Mouse (Mus musculus) kidney, embryonic 16.5 days (tissue): Measurements from ENCODE around the gene Dst. TPM values are rescaled to one million over a fixed set of nuclear protein-coding genes. Genes with fewer than 3 reads are reported as not detected.
A peak's percentile ranks its signal among the peaks of the same experiment; 100 is the strongest.

Experiments
- ATAC-seq: fragments of 200-750 bp; cut with Nextera tagmentation; 2 replicates; pipeline ENCODE4 v1.8.0; 2017; ENCODE audit warnings: moderate TSS enrichment; ENCODE audit not compliant: low FRiP score, low TSS enrichment
- H3K27ac ChIP-seq: fragments of 300-500 bp; sonication (generic); 2 replicates; pipeline ENCODE4 v1.5.1; 2014; ENCODE audit warnings: low read length
- H3K27me3 ChIP-seq: fragments of 300-500 bp; sonication (generic); 2 replicates; pipeline ENCODE4 v1.6.1; 2014; ENCODE audit warnings: low read length, control low read depth, mixed read lengths; ENCODE audit not compliant: insufficient read depth
- H3K36me3 ChIP-seq: fragments of 300-500 bp; sonication (generic); 2 replicates; pipeline ENCODE4 v1.6.1; 2014; ENCODE audit warnings: low read length, control low read depth, mixed read lengths; ENCODE audit not compliant: insufficient read depth
- H3K4me1 ChIP-seq: fragments of 300-500 bp; sonication (generic); 2 replicates; pipeline ENCODE4 v1.6.1; 2014; ENCODE audit warnings: low read length, control low read depth, mixed read lengths; ENCODE audit not compliant: insufficient read depth
- H3K4me2 ChIP-seq: fragments of 300-500 bp; sonication (generic); replicated peaks from 2 replicates; pipeline ENCODE4 v1.6.1; 2014; ENCODE audit warnings: low read depth, low read length
- H3K4me3 ChIP-seq: fragments of 300-500 bp; sonication (generic); 2 replicates; pipeline ENCODE4 v1.5.1; 2014; ENCODE audit warnings: mild to moderate bottlenecking, low read length
- H3K9ac ChIP-seq: fragments of 300-500 bp; sonication (generic); replicated peaks from 2 replicates; pipeline ENCODE4 v1.6.1; 2014; ENCODE audit warnings: low read length
- H3K9me3 ChIP-seq: fragments of 300-500 bp; sonication (generic); 2 replicates; pipeline ENCODE4 v1.6.1; 2016; ENCODE audit warnings: low read length, control low read depth
- WGBS: fragments of 180-500 bp; shearing (Covaris S2); extraction: QIAGEN DNeasy Blood & Tissue Kit; methylation state at CpG from one replicate; pipeline ENCODE4 v1.1.7; 2014; 5-methylcytosine and 5-hydroxymethylcytosine counted together
- polyA plus RNA-seq: library from polyadenylated mRNA; unstranded; fragments of >200 nt; fragmentation: Nextera tagmentation; extraction: Ambion mirVana; gene quantifications from 2 replicates; pipeline ENCODE4 v1.2.1, GENCODE M21; 2015

Dst gene
- polyA plus RNA-seq, 1 experiment from 2014 or later: 23.4 TPM

DNA sequence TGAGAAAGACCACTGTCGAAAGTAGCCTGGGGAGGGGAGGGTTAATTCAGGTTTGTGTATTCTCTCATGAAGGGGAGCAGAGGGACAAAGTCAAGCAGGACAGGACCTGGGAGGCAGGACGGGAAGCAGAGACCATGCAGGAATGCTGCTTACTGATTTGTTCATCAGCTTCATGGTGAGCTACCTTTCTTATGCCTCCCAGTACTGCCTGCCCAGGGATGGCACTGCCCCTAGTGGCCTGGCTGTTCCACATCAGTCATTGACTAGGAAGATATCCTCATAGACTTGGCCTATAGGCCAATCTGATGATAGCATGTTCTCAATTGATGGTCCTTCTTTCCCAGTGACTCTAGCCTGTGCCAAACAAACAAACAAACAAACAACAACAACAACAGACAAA is 35.9 kb downstream of the Dst start:
- WGBS: 87% methylated on average over 2 of the region's 2 CpGs
- H3K9ac ChIP-seq: no peak overlapping the region
- no peaks in the 10 kb centered on the region for H3K4me1 ChIP-seq
- H3K36me3 ChIP-seq: no peaks in the 10 kb centered on the region
- no peak overlapping the region for H3K4me3 ChIP-seq
- H3K9me3 ChIP-seq: no peaks in the 10 kb centered on the region
- ATAC-seq: no peak
- no peak overlapping the region for H3K27ac ChIP-seq
- H3K27me3 ChIP-seq: no peaks in the 10 kb centered on the region
- no peak overlapping the region for H3K4me2 ChIP-seq

DNA sequence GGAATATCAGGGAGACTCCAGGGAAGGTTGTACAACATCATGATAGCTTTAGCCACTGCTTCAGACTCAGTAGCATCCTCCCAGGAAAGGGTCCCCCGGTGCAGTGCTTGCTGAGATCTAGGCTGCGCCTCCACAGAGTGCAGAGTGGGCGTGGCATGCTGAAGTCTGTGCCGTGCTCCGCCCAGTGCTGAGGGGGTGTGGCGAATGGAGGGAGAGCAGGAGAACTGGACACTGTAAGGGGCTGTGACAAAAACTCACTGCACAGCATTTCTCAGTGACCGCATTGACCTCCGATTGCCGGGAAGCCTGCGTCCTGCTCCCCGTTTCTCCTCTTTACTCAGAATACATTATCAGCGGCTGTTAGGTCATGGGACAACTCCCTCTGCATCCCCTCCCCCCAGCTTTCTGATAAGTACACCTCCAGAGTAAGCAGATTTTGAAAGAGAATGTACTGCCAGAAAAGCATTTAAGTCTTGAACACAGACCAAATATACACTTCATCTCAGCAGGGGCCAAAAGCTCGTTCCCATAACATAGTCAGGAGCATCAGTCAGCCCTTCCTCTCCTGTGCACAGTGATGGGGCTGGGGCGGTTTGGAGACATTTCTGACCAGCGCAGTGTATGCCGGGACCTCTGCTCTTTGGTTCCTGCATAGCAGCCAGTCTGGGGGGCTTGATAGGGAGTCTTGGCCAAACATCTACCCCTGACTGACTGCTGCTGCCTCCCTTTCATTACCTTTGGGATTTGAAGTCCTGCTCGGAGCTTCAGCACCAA is 37.1 kb downstream of the Dst start:
- Histone ChIP-seq H3K36me3 (no peaks in the 10 kb centered on the region), H3K4me3 (no peak overlapping the region), H3K27ac (no peak overlapping the region), H3K4me2 (no peak overlapping the region), H3K9ac (no peak overlapping the region), H3K27me3 (no peaks in the 10 kb centered on the region), H3K4me1 (no peaks in the 10 kb centered on the region), H3K9me3 (no peaks in the 10 kb centered on the region)
- ATAC-seq: peak; percentile 86
- WGBS: 60% methylated on average over 17 of the region's 17 CpGs

DNA sequence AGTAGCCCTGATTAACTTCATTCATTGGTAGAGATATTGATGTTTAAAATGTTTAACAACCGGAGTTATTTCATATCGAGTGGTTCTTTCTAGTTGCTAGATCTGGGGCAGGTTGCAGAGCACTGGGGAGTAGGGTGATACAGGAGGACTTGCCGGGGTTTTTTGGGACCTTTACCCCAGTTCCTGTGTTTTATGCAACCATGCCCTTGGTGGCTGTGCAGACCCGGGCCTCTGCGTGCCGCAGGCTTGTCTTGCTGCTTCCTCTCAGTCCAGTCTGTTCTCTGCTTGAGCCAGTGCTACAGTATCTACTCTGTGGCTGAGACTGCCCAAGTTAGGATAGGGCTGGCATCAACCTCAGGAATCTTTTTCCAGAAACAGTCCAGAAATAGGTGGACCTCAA is 37.7 kb downstream of the Dst start:
- no peak overlapping the region for H3K27ac ChIP-seq
- no peaks in the 10 kb centered on the region for H3K36me3 ChIP-seq
- H3K4me1 ChIP-seq: no peaks in the 10 kb centered on the region
- ATAC-seq: no peak
- no peak overlapping the region for H3K4me3 ChIP-seq
- H3K27me3 ChIP-seq: no peaks in the 10 kb centered on the region
- WGBS: 88% methylated on average over 6 of the region's 6 CpGs
- H3K4me2 ChIP-seq: no peak overlapping the region
- no peaks in the 10 kb centered on the region for H3K9me3 ChIP-seq
- no peak overlapping the region for H3K9ac ChIP-seq

- Histone ChIP-seq H3K27me3 (no peaks in the 10 kb centered on the region), H3K4me1 (no peaks in the 10 kb centered on the region), H3K9ac (no peak overlapping the region), H3K4me3 (no peak overlapping the region), H3K4me2 (no peak overlapping the region), H3K9me3 (no peaks in the 10 kb centered on the region), H3K36me3 (no peaks in the 10 kb centered on the region), H3K27ac (no peak overlapping the region)
- 61% methylated on average over 12 of the region's 12 CpGs for WGBS
- ATAC-seq: no peak
These were observed 38.8 kb downstream of the Dst start for GRCm38 (mm10) chr1:33946601-33947395.

DNA sequence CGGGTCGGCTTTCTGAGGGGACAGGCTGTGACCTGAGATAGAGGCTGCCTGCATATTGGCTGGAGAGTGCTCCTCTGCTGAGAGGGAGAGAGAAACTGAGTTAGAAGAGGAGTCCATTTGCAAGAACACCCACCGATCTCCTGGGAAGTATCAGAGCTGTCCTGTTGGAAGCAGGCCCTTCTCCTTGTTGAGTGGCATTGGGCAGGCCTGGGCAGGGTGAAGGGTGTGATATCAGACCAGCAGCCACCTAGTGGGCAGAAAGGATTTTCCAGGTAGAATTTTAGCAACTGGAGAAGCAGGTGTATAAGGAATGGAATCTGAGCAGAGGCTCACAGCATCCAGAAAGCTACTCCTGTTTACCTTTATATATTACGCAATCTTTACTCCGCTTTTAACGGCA is 39.8 kb downstream of the Dst start:
- Histone ChIP-seq H3K9ac (no peak overlapping the region), H3K36me3 (no peaks in the 10 kb centered on the region), H3K27ac (no peak overlapping the region), H3K4me3 (no peak overlapping the region), H3K4me1 (no peaks in the 10 kb centered on the region), H3K27me3 (no peaks in the 10 kb centered on the region), H3K4me2 (no peak overlapping the region), H3K9me3 (no peaks in the 10 kb centered on the region)
- ATAC-seq: no peak
- WGBS: 89% methylated on average over 6 of the region's 6 CpGs

DNA sequence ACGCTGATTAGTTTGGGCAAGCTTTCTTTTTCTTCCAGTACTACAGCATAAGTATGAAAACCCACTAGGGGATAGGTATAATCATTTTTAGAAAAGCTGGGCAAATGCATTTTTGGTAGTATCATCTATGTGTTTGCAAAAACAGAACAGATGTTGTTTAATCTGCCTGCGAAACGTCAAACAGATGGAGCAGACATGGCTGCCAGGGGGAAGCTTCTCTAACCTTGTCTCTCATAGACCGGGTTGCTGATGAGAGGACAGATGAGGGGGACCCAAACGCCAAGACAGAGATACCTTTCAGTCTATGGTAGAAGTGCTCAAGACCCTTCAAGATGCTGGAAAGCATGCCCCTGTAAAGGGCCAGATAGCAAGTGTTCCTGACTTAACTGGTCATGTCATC is 40.5 kb downstream of the Dst start:
- no peak overlapping the region for H3K4me3 ChIP-seq
- no peak overlapping the region for H3K9ac ChIP-seq
- H3K27me3 ChIP-seq: no peaks in the 10 kb centered on the region
- no peaks in the 10 kb centered on the region for H3K36me3 ChIP-seq
- H3K4me2 ChIP-seq: no peak overlapping the region
- ATAC-seq: no peak
- no peak overlapping the region for H3K27ac ChIP-seq
- WGBS: 87% methylated on average over 5 of the region's 5 CpGs
- no peaks in the 10 kb centered on the region for H3K4me1 ChIP-seq
- no peaks in the 10 kb centered on the region for H3K9me3 ChIP-seq

DNA sequence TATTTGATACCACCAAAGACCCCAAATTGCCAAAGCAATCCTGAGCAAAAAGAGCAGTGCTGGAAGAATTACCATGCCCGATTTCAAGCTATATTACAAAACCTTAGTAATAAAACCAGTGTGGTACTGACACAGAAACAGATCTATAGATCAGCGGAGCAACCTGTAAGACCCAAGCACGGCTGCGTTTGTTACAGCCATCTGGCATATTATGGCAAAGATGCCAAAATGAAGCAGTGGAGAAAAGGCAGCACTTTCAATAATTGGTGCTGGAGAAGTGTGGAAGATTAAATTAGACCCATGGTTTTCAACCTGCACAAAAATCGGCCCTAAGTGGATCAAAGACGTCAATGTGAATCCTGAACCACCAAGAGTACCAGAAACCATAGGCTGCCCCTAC is 47.6 kb downstream of the Dst start:
- Histone ChIP-seq H3K9me3 (no peaks in the 10 kb centered on the region), H3K4me3 (no peak overlapping the region), H3K27ac (no peak overlapping the region), H3K36me3 (no peaks in the 10 kb centered on the region), H3K9ac (no peak overlapping the region), H3K27me3 (no peaks in the 10 kb centered on the region), H3K4me1 (no peaks in the 10 kb centered on the region), H3K4me2 (no peak overlapping the region)
- WGBS: 92% methylated on average over 6 of the region's 6 CpGs
- ATAC-seq: no peak

- no peak overlapping the region for H3K9ac ChIP-seq
- no peaks in the 10 kb centered on the region for H3K36me3 ChIP-seq
- H3K4me3 ChIP-seq: no peak overlapping the region
- no peaks in the 10 kb centered on the region for H3K9me3 ChIP-seq
- no peaks in the 10 kb centered on the region for H3K27me3 ChIP-seq
- H3K4me1 ChIP-seq: no peaks in the 10 kb centered on the region
- no peak overlapping the region for H3K27ac ChIP-seq
- ATAC-seq: no peak
- H3K4me2 ChIP-seq: no peak overlapping the region
- 63% methylated on average over 8 of the region's 8 CpGs for WGBS
These were observed 52.4 kb downstream of the Dst start for GRCm38 (mm10) chr1:33960439-33960838.

DNA sequence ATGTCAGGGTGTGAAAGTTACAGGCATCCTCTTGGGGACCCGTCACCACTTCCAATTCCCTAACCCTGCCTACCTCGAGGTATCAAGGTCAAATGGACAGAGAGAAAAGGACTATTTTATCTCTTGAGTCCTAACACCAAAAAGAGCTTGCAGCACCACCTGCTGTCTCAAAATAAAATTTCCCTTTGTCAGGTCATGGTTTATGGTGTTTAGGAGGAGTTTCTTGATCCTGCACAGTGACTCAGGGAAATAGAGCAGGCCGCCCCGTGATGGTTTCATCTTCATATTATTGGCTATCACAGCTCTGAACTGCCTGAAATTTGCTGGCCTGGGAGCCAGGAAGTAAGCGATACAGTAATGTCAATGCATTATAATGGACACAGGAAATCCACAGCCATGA is 56.6 kb downstream of the Dst start:
- no peak overlapping the region for H3K27ac ChIP-seq
- no peaks in the 10 kb centered on the region for H3K4me1 ChIP-seq
- H3K36me3 ChIP-seq: no peaks in the 10 kb centered on the region
- H3K4me3 ChIP-seq: no peak overlapping the region
- no peak overlapping the region for H3K9ac ChIP-seq
- peak; percentile 37; the same call in 1 of the 2 replicates for ATAC-seq
- H3K4me2 ChIP-seq: no peak overlapping the region
- WGBS: 29% methylated on average over 5 of the region's 5 CpGs
- no peaks in the 10 kb centered on the region for H3K27me3 ChIP-seq
- H3K9me3 ChIP-seq: no peaks in the 10 kb centered on the region

DNA sequence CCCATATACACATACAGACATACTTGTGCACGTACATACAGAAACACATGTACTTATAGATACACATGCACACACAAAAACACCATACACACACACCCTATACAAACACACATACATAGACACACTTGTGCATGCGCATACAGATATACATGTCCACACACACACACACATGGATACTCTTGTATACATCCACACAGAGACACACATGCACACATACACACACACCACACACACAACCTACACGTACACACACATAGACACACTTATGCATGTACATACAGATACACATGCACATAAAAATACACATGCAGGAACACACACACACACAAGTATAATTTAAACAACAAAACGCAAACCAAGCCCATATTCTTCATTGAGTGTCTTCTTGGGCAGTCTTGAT is 57.8 kb downstream of the Dst start:
- ATAC-seq: no peak
- H3K4me1 ChIP-seq: no peaks in the 10 kb centered on the region

More for the DNA sequence above, 57.8 kb downstream of the Dst start:
- H3K4me2 ChIP-seq: no peak overlapping the region
- 84% methylated on average over 4 of the region's 4 CpGs for WGBS
- H3K9ac ChIP-seq: no peak overlapping the region
- H3K4me3 ChIP-seq: no peak overlapping the region
- no peaks in the 10 kb centered on the region for H3K36me3 ChIP-seq
- H3K27me3 ChIP-seq: no peaks in the 10 kb centered on the region
- no peak overlapping the region for H3K27ac ChIP-seq
- no peaks in the 10 kb centered on the region for H3K9me3 ChIP-seq
